Mouse (Mus musculus) heart, postnatal 0 days (tissue): ENCODE results near the gene Tmed11.
"Not testable (repeated sequence)": the region's sequence is repeated elsewhere in the genome, so short reads cannot be mapped to it uniquely, and the experiment has no call there.

Experiments
- CTCF ChIP-seq: IDR thresholded peaks from 2 replicates; pipeline ENCODE4 v1.5.1; 2016; ENCODE audit warnings: antibody characterized with exemption, control low read depth, low read depth
- EP300 ChIP-seq: IDR thresholded peaks from 2 replicates; pipeline ENCODE4 v1.6.1; 2016; ENCODE audit warnings: antibody characterized with exemption, low read depth

GRCm38 (mm10) chr5:108790385-108790784 is 4.8 kb downstream of the Tmed11 start:
- TF ChIP-seq CTCF = peak; percentile 60
- not testable (repeated sequence) for TF ChIP-seq EP300
